Mouse (Mus musculus) C2C12 (cell line): Measurements from ENCODE around the gene Vars.
"Not testable (repeated sequence)": the region's sequence is repeated elsewhere in the genome, so short reads cannot be mapped to it uniquely, and the experiment has no call there.

Experiments used
- CTCF ChIP-seq: IDR thresholded peaks from one replicate; pipeline ENCODE4 v1.5.1; 2011; ENCODE audit not compliant: control insufficient read depth, insufficient read depth, insufficient read length
- MAX ChIP-seq: IDR thresholded peaks from one replicate; pipeline ENCODE4 v1.6.1; 2011; ENCODE audit warnings: mild to moderate bottlenecking, control low read depth
- MYOG ChIP-seq: IDR thresholded peaks from one replicate; pipeline ENCODE4 v1.6.1; 2011; ENCODE audit not compliant: control insufficient read depth, insufficient read length; ENCODE audit errors: extremely low read depth
- USF1 ChIP-seq: IDR thresholded peaks from one replicate; pipeline ENCODE4 v1.6.1; 2011; ENCODE audit warnings: low read depth, mild to moderate bottlenecking, control low read depth, moderate library complexity

GRCm38 (mm10) chr17:34959130-34959778, 41.5 kb upstream of the Vars start, which contains the start of gene Hspa1b:
- not testable (repeated sequence) for TF ChIP-seq MYOG, CTCF, USF1, MAX
